Mouse (Mus musculus) embryonic facial prominence, embryonic 13.5 days (tissue): ENCODE results near the gene Ildr1. TPM values are rescaled to one million over a fixed set of nuclear protein-coding genes. Genes with fewer than 3 reads are reported as not detected.

Experiments
- ATAC-seq: fragments of 200-750 bp; cut with Nextera tagmentation; 2 replicates; pipeline ENCODE4 v1.8.0; 2017; ENCODE audit warnings: low read depth; ENCODE audit not compliant: insufficient number of reproducible peaks, insufficient read depth, low FRiP score, low TSS enrichment
- H3K27ac ChIP-seq: fragments of 300-500 bp; sonication (generic); 2 replicates; pipeline ENCODE4 v1.5.1; 2015; ENCODE audit warnings: moderate library complexity, mild to moderate bottlenecking, inconsistent platforms
- H3K27me3 ChIP-seq: fragments of 300-500 bp; sonication (generic); 2 replicates; pipeline ENCODE4 v1.6.1; 2015; ENCODE audit warnings: mild to moderate bottlenecking, inconsistent platforms
- H3K36me3 ChIP-seq: fragments of 300-500 bp; sonication (generic); 2 replicates; pipeline ENCODE4 v1.6.1; 2015; ENCODE audit warnings: mild to moderate bottlenecking, inconsistent platforms
- H3K4me1 ChIP-seq: fragments of 300-500 bp; sonication (generic); 2 replicates; pipeline ENCODE4 v1.6.1; 2015; ENCODE audit warnings: inconsistent platforms
- H3K4me2 ChIP-seq: fragments of 300-500 bp; sonication (generic); 2 replicates; pipeline ENCODE4 v1.6.1; 2015; ENCODE audit warnings: moderate library complexity, mild to moderate bottlenecking, inconsistent platforms
- H3K4me3 ChIP-seq: fragments of 300-500 bp; sonication (generic); 2 replicates; pipeline ENCODE4 v1.5.1; 2015; ENCODE audit warnings: mild to moderate bottlenecking, inconsistent platforms
- H3K9ac ChIP-seq: fragments of 300-500 bp; sonication (generic); 2 replicates; pipeline ENCODE4 v1.6.1; 2015; ENCODE audit warnings: mild to moderate bottlenecking, inconsistent platforms
- H3K9me3 ChIP-seq: fragments of 300-500 bp; sonication (generic); 2 replicates; pipeline ENCODE4 v1.6.1; 2016; ENCODE audit warnings: inconsistent platforms
- WGBS: fragments of 180-500 bp; shearing (Covaris S2); methylation state at CpG from one replicate; pipeline ENCODE4 v1.1.7; 2015; ENCODE audit warnings: mixed read lengths; 5-methylcytosine and 5-hydroxymethylcytosine counted together
- polyA plus RNA-seq: library from polyadenylated mRNA; unstranded; fragments of >200 nt; fragmentation: Nextera tagmentation; extraction: Ambion mirVana; gene quantifications from 2 replicates; pipeline ENCODE4 v1.2.1, GENCODE M21; 2015

Gene Ildr1
- polyA plus RNA-seq, 1 experiment from 2014 or later = 2.7 TPM

GRCm38 (mm10) chr16:36673196-36673595 lies 20.6 kb upstream of the Ildr1 start:
- Histone ChIP-seq H3K9me3 (no peaks in the 10 kb centered on the region), H3K27me3 (no peaks in the 10 kb centered on the region), H3K4me1 (no peaks in the 10 kb centered on the region), H3K9ac (no peak overlapping the region), H3K36me3 (no peaks in the 10 kb centered on the region), H3K4me2 (no peak overlapping the region), H3K4me3 (no peak overlapping the region), H3K27ac (no peak overlapping the region)
- 78% methylated on average over 4 of the region's 4 CpGs for WGBS
- ATAC-seq = no peak

DNA sequence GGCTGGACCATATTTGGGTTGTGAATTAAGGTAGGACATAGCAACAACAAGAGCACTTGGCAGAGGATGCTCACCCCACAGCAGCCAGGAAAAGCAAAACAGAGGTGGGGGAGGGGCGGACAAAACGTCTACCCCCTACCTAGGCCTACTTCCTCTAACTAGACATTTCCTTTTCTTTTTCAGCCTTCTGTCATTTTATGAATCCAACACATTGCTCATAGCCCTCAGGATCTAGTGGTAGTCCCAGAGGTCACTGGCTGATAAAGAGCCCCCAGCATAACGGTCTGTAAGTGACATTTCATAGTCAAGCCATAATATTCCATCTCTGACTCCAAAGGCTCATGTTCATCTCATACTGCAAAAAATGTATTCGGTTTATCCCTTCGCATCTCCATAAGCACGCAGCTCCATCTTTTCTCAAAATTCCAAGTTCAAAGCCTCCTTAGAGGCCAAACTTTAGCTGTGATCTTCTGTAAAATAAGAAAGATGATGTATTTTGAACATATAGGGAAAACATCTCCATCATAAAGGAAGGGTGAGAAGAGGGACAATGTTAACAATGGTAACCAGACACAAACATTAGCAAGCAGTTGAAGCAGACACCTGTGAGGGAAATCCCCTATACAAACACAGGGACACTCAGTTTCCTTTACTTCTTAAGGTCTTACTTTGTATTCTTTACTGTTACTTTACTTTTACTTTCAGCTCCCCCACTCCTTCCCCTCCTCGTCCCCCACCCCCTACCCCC lies 19.1 kb upstream of the Ildr1 start:
- H3K36me3 ChIP-seq = no peaks in the 10 kb centered on the region
- no peak overlapping the region for H3K4me2 ChIP-seq
- H3K4me3 ChIP-seq = no peak overlapping the region
- no peak for ATAC-seq
- no peaks in the 10 kb centered on the region for H3K27me3 ChIP-seq
- no peaks in the 10 kb centered on the region for H3K9me3 ChIP-seq
- no peak overlapping the region for H3K9ac ChIP-seq
- WGBS = 71% methylated on average over 7 of the region's 7 CpGs
- H3K4me1 ChIP-seq = no peaks in the 10 kb centered on the region
- H3K27ac ChIP-seq = no peak overlapping the region

DNA sequence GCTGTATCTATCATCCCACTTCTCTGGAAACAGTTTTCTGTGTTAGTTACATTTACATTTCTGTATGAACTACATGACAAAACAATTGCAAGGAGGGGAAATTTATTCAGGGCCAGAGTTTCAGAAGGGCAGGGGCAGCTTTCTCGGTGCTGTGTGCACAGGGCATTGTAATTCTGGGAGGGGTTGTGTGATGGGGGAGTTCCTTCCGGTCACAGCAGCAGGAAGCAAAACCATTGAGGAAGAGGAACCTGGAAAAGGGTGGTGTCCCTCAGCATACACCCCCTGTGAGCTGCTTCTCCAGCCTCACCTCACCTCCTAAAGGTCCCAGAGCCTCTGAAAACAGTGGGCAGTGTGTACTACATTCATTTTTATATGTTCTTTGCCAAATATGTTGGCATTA lies 18.5 kb upstream of the Ildr1 start:
- no peak for ATAC-seq
- Histone ChIP-seq H3K4me1 (no peaks in the 10 kb centered on the region), H3K36me3 (no peaks in the 10 kb centered on the region), H3K4me2 (no peak overlapping the region), H3K9me3 (no peaks in the 10 kb centered on the region), H3K9ac (no peak overlapping the region), H3K27ac (no peak overlapping the region), H3K27me3 (no peaks in the 10 kb centered on the region), H3K4me3 (no peak overlapping the region)
- 53% methylated on average over 2 of the region's 2 CpGs for WGBS

GRCm38 (mm10) chr16:36675902-36676301 lies 17.9 kb upstream of the Ildr1 start:
- ATAC-seq = no peak
- Histone ChIP-seq H3K4me3 (no peak overlapping the region), H3K4me1 (no peaks in the 10 kb centered on the region), H3K36me3 (no peaks in the 10 kb centered on the region), H3K27me3 (no peaks in the 10 kb centered on the region), H3K9me3 (no peaks in the 10 kb centered on the region), H3K4me2 (no peak overlapping the region), H3K27ac (no peak overlapping the region), H3K9ac (no peak overlapping the region)
- WGBS = 88% methylated on average over 2 of the region's 2 CpGs

DNA sequence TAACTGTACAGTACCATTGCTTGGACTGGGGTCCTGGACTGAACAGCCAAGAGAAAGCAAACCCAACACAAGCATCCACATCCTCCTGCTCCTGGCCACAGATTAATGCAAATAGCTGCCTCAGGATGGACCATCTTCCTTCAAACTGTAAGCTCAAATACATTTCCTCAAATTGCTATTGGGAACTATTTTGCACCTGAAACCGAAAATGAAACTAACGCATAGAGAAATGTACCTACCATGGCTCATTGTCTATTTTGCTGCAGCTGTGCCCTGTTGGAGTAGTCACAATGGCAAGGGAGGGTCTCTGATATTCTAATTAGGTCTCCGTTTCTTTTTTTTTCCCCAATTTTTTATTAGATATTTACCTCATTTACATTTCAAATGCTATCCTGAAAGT lies 11.9 kb upstream of the Ildr1 start:
- 93% methylated on average over 3 of the region's 3 CpGs for whole genome bisulfite sequencing
- Histone ChIP-seq H3K9me3 (no peaks in the 10 kb centered on the region), H3K27me3 (no peaks in the 10 kb centered on the region), H3K4me2 (no peak overlapping the region), H3K36me3 (no peaks in the 10 kb centered on the region), H3K27ac (no peak overlapping the region), H3K9ac (no peak overlapping the region), H3K4me3 (no peak overlapping the region), H3K4me1 (no peaks in the 10 kb centered on the region)
- no peak for ATAC-seq

DNA sequence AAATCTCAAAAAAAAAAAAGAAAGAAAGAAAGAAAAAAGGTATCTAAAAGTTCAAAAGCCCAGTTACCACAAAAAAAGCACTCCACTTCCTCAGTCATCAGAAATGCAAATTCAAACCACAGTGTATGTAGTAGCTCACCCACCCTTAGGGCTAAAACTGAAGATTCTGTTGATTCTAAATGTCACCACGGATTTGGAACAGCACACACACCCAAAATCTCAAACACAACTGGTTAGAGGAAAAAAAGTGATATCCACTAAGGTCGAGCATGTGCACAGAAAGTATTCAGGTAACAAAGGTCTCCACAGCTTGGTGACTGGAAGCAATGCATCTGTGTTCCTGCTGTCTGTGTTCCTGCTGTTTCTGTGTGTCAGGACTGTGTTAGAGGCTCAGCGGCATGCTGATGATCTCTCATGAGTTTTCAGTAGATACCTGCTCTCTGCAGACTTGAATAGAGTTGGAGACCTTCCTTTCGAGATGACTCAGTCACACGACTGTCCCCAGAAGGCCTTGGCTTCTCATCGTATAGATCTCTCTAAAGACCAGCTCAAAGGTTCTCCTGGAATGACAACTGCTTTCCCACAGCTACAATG lies 9.4 kb upstream of the Ildr1 start:
- H3K4me3 ChIP-seq = no peak overlapping the region
- no peak for ATAC-seq
- H3K9me3 ChIP-seq = no peaks in the 10 kb centered on the region
- no peaks in the 10 kb centered on the region for H3K27me3 ChIP-seq
- no peak overlapping the region for H3K9ac ChIP-seq
- 75% methylated on average over 6 of the region's 6 CpGs for WGBS
- H3K27ac ChIP-seq = no peak overlapping the region
- no peak overlapping the region for H3K4me2 ChIP-seq
- no peaks in the 10 kb centered on the region for H3K36me3 ChIP-seq
- no peaks in the 10 kb centered on the region for H3K4me1 ChIP-seq

- Histone ChIP-seq H3K9me3 (no peaks in the 10 kb centered on the region), H3K4me3 (no peak overlapping the region), H3K4me1 (0 out of 2 replicates have a peak, but pooled peaks cover 1% of the 10 kb centered on the region), H3K36me3 (no peaks in the 10 kb centered on the region), H3K27me3 (peaks cover 8% of the 10 kb centered on the region; the same call in 1 of the 2 replicates), H3K9ac (no peak overlapping the region), H3K4me2 (no peak overlapping the region), H3K27ac (no peak overlapping the region)
- WGBS = 93% methylated on average over 2 of the region's 2 CpGs
- ATAC-seq = no peak
These were observed 5.7 kb upstream of the Ildr1 start for GRCm38 (mm10) chr16:36688076-36688475.

DNA sequence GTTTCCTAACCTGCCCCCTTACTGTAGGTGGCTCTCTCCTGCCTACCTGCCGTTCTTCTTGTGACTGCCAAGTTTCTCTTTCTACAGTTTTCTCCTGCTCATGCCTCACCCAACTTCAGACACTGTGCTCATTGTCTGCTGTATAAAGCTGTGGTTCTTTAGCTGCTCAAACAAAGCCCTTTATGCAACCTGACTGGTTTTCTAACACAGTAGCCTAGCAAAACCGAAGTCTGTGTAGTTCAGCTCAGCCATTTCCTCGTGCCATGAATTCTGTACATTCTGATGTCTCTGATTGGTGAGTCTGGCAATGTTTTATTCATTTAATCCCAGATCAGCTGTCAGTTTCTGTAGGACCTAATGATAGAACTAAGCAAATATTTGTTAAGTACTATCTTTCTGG lies 2.3 kb upstream of the Ildr1 start:
- no peak for ATAC-seq
- WGBS = 53% methylated on average over 3 of the region's 3 CpGs
- peaks cover 33% of the 10 kb centered on the region for H3K27me3 ChIP-seq
- H3K4me2 ChIP-seq = no peak overlapping the region
- no peaks in the 10 kb centered on the region for H3K9me3 ChIP-seq
- peaks cover 11% of the 10 kb centered on the region for H3K4me1 ChIP-seq
- no peak overlapping the region for H3K27ac ChIP-seq
- H3K9ac ChIP-seq = no peak overlapping the region
- H3K36me3 ChIP-seq = no peaks in the 10 kb centered on the region
- H3K4me3 ChIP-seq = no peak overlapping the region

- no peak for ATAC-seq
- Histone ChIP-seq H3K4me2 (peak overlapping the region; percentile 75), H3K36me3 (no peaks in the 10 kb centered on the region), H3K4me1 (peaks cover 11% of the 10 kb centered on the region), H3K27ac (no peak overlapping the region), H3K9ac (no peak overlapping the region), H3K27me3 (peaks cover 33% of the 10 kb centered on the region), H3K9me3 (no peaks in the 10 kb centered on the region), H3K4me3 (peak overlapping the region; percentile 46)
- 33% methylated on average over 9 of the region's 9 CpGs for WGBS
These were observed 1.1 kb downstream of the Ildr1 start for GRCm38 (mm10) chr16:36694798-36695290.

DNA sequence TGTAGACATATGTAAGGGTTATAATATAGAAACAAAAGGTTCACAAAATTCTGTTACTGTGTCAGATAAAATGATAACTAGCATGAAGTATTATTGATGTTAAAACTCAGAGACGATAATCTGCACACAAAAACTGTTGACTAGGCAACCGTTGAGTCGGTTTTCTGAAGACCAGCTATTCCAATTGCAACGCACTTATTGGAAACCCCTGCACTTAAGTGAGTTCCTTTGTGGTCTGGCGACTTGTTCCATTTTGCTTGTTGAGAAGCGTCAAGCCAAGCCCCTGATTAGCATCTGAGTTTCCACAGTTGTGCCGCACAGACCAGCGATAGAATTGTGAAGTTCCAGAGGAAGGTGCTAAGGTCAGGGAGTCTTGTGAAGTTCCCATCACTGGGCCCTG lies 3.6 kb downstream of the Ildr1 start:
- H3K27ac ChIP-seq = no peak overlapping the region
- no peaks in the 10 kb centered on the region for H3K36me3 ChIP-seq
- no peaks in the 10 kb centered on the region for H3K9me3 ChIP-seq
- peaks cover 11% of the 10 kb centered on the region for H3K4me1 ChIP-seq
- WGBS = 86% methylated on average over 8 of the region's 8 CpGs
- no peak overlapping the region for H3K9ac ChIP-seq
- no peak for ATAC-seq
- H3K4me2 ChIP-seq = no peak overlapping the region
- H3K4me3 ChIP-seq = no peak overlapping the region
- H3K27me3 ChIP-seq = peaks cover 33% of the 10 kb centered on the region

DNA sequence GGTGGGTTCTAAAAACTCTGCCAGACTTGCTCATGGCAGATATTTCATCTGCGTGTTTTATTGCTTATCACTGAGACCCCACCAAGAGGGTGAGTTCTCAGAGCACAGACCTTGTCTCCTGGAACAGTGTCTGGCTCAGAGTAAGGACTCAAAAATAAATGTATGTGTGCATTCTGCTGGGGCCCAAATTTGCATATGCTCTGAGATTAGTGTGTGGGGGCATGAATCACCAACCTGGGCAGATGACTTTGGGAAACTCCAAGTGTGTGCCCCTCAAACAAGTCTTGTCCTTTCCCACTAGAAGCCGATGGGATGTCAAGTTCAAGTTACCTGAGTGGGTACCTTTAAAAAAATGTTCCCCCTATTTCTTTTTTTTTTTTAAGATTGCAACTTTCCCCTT lies 6.7 kb downstream of the Ildr1 start:
- Histone ChIP-seq H3K9ac (no peak overlapping the region), H3K4me1 (no peaks in the 10 kb centered on the region), H3K27ac (no peak overlapping the region), H3K36me3 (no peaks in the 10 kb centered on the region), H3K4me3 (no peak overlapping the region), H3K27me3 (peaks cover 5% of the 10 kb centered on the region), H3K4me2 (no peak overlapping the region), H3K9me3 (no peaks in the 10 kb centered on the region)
- no peak for ATAC-seq
- 87% methylated on average over 2 of the region's 2 CpGs for WGBS

DNA sequence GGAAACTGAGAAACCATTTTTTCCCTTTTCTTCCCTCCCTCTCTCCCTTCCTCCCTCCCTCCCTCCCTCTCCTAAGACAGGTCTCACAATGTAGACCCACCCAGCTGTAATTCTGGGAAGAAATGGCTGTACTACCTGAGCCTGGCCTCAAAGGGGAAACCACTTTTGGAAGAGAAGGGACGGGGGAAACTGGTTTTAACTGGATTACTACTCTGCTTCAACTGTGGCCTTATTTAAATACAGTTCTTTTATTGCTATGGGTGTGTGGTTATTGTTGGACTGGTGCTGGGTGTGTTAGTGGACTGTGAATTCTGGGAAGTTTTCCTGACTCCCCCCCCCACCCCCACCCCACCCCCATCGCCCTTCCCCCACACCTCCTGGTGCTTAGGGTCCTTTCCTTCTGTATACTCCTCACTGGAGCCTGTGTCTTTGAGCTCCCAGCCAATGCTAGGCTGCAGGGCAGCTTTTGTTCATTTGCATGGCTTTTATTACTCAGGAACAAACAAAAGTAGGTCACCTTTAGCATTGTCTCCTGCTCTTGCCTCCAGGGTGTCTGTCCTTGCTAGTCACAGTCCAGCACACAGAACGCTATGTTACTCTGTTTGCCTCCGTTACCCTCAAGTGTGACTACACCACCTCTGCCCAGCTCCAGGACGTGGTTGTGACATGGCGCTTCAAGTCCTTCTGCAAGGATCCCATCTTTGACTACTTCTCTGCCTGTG lies 14.1 kb downstream of the Ildr1 start:
- H3K27me3 ChIP-seq = no peaks in the 10 kb centered on the region
- no peaks in the 10 kb centered on the region for H3K4me1 ChIP-seq
- no peaks in the 10 kb centered on the region for H3K36me3 ChIP-seq
- ATAC-seq = no peak
- H3K4me2 ChIP-seq = no peak overlapping the region
- H3K4me3 ChIP-seq = no peak overlapping the region
- H3K27ac ChIP-seq = no peak overlapping the region
- no peaks in the 10 kb centered on the region for H3K9me3 ChIP-seq
- WGBS = 71% methylated on average over 6 of the region's 6 CpGs
- no peak overlapping the region for H3K9ac ChIP-seq
